Mouse (Mus musculus) liver, embryonic 12.5 days (tissue): ENCODE measurements at regions not wholly inside any gene's neighbourhood (a gene's known extent, or its start where the extent isn't known, plus 50 kb on each side); places are given as distances from the start of the nearest gene placed in this dataset.

Experiments used
- ATAC-seq: fragments of 200-750 bp; cut with Nextera tagmentation; 2 replicates; pipeline ENCODE4 v1.8.0; 2017; ENCODE audit warnings: moderate number of reproducible peaks, mild to moderate bottlenecking, moderate library complexity
- H3K27ac ChIP-seq: fragments of 300-500 bp; sonication (generic); 2 replicates; pipeline ENCODE4 v1.5.1; 2016; ENCODE audit warnings: mild to moderate bottlenecking
- H3K27me3 ChIP-seq: fragments of 300-500 bp; sonication (generic); replicated peaks from 2 replicates; pipeline ENCODE4 v1.6.1; 2016; ENCODE audit warnings: mild to moderate bottlenecking, moderate library complexity
- H3K36me3 ChIP-seq: fragments of 300-500 bp; sonication (generic); 2 replicates; pipeline ENCODE4 v1.6.1; 2016; ENCODE audit warnings: mild to moderate bottlenecking, moderate library complexity
- H3K4me1 ChIP-seq: fragments of 300-500 bp; sonication (generic); 2 replicates; pipeline ENCODE4 v1.6.1; 2016
- H3K4me2 ChIP-seq: fragments of 300-500 bp; sonication (generic); 2 replicates; pipeline ENCODE4 v1.6.1; 2016; ENCODE audit warnings: mild to moderate bottlenecking, moderate library complexity
- H3K4me3 ChIP-seq: fragments of 300-500 bp; sonication (generic); 2 replicates; pipeline ENCODE4 v1.5.1; 2016; ENCODE audit warnings: mild to moderate bottlenecking, moderate library complexity
- H3K9ac ChIP-seq: fragments of 300-500 bp; sonication (generic); 2 replicates; pipeline ENCODE4 v1.6.1; 2016; ENCODE audit warnings: mild to moderate bottlenecking, moderate library complexity
- H3K9me3 ChIP-seq: fragments of 300-500 bp; sonication (generic); replicated peaks from 2 replicates; pipeline ENCODE4 v1.6.1; 2016; ENCODE audit warnings: mild to moderate bottlenecking, moderate library complexity
- whole genome bisulfite sequencing: fragments of 180-500 bp; shearing (Covaris S2); methylation state at CpG from one replicate; pipeline ENCODE4 v1.1.7; 2016; ENCODE audit not compliant: insufficient replicate concordance; 5-methylcytosine and 5-hydroxymethylcytosine counted together

DNA sequence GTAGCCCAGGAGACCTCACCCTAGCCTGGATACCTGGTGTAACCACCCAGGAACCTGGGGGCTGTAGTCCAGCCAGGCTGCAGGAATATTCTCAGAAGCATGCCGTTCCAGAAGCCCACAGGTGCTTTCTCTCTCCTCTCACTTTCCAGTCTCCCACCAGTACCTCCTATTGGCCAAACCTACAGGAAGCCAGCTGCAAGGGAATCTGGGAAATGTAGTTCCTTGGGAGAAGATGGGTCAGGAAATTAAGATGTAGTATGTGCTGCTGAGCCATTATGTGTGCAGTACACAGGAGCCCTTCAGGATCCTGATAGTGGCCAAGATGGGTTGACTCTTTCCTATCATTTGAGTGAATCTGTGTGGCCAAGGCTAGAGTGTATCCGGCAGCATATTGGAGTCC, 282.8 kb downstream of the Uaca start:
- ATAC-seq = no peak
- Histone ChIP-seq H3K36me3 (no peaks in the 10 kb centered on the region), H3K27me3 (peaks cover 21% of the 10 kb centered on the region; the same call in 1 of the 2 replicates), H3K4me2 (no peak overlapping the region), H3K27ac (no peak overlapping the region), H3K9me3 (no peaks in the 10 kb centered on the region), H3K4me1 (no peaks in the 10 kb centered on the region), H3K9ac (no peak overlapping the region), H3K4me3 (no peak overlapping the region)
- WGBS = 47% methylated on average over 2 of the region's 2 CpGs

DNA sequence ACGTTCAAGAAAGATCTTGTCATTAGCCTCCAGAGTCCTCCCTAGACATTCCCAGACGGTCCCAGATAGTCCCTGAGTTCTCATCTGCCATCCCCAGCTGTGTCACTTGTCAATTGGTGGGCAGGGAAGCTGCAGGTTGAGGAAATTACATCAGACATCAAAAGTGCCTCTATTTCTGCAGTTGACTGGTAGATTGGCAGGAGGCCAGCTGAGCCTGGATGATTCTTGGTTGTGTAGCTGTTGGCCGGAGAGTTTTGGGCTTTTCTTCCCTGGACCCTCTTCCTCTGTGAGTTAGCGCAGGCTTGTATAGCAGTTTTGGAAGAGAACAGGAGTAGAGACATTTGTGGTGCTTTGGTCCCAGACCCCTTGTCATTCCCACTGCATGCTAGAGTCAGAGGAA, 283.5 kb downstream of the Uaca start:
- Histone ChIP-seq H3K27me3 (peaks cover 24% of the 10 kb centered on the region; the same call in 1 of the 2 replicates), H3K4me1 (no peaks in the 10 kb centered on the region), H3K27ac (no peak overlapping the region), H3K9me3 (no peaks in the 10 kb centered on the region), H3K9ac (no peak overlapping the region), H3K4me3 (no peak overlapping the region), H3K4me2 (no peak overlapping the region), H3K36me3 (no peaks in the 10 kb centered on the region)
- no peak for ATAC-seq
- 57% methylated on average over 4 of the region's 4 CpGs for WGBS

DNA sequence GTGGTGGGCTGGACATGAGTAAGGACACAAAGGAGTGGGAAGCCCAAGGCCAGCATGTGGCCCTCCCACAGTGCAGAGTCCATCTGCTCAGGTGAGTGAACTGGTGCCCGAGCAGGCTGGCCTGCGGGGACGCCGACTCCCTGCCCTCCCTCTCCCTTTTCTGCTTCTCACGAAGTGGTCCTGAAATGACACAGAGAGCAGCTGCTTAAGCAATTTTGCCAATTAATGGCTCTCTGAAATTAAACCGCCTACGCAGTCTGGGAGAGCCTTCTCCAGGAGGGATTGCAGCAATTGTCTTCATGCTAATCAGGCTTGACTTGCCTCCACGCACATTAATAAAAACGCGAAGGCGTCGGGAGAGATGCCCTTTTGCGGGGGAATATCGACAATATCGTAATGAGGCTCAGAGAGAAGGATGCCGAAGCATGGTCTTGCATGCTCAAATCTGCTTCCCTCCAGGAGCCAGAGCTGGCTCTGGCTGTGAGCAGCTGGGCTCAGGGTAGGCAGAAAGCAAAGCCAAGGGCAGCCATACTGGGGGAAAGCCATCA, 287.2 kb downstream of the Uaca start:
- Histone ChIP-seq H3K4me3 (no peak overlapping the region), H3K27ac (no peak overlapping the region), H3K9me3 (no peaks in the 10 kb centered on the region), H3K36me3 (no peaks in the 10 kb centered on the region), H3K9ac (no peak overlapping the region), H3K4me1 (no peaks in the 10 kb centered on the region), H3K4me2 (no peak overlapping the region), H3K27me3 (peaks cover 31% of the 10 kb centered on the region)
- 72% methylated on average over 16 of the region's 16 CpGs for WGBS
- ATAC-seq = no peak

DNA sequence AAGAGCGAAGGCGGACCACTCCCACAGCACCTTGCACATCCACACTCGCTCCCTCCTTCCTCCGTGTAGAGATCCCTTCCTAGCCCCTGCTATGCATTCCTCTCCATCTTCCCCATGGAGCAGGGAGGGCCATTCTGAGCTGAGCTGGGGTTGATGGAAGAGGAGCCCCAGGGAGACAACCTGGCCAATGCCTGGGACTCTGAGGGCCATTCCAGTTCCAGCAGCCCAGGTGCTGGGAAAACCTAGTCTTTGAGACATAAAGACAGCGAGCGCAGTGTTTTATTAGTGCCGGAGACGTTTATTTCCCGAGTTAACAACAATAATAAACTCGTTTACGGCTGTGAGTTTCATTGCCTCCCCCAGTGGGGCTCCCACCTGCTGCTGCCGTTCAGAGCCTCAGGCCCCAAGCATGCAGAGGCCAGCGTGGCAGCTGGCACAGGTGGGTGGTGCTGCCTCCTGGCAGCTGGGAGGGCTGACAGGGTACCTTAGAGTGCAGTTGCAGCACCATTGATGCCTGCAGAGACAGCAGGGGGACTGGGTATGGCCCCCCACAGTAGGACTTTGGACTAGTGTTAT, 287.4 kb upstream of the Tle3 start:
- no peaks in the 10 kb centered on the region for H3K9me3 ChIP-seq
- WGBS = 74% methylated on average over 13 of the region's 13 CpGs
- H3K4me3 ChIP-seq = no peak overlapping the region
- peaks cover 27% of the 10 kb centered on the region for H3K27me3 ChIP-seq
- no peak overlapping the region for H3K4me2 ChIP-seq
- no peaks in the 10 kb centered on the region for H3K4me1 ChIP-seq
- no peak overlapping the region for H3K9ac ChIP-seq
- ATAC-seq = no peak
- no peak overlapping the region for H3K27ac ChIP-seq
- H3K36me3 ChIP-seq = no peaks in the 10 kb centered on the region

DNA sequence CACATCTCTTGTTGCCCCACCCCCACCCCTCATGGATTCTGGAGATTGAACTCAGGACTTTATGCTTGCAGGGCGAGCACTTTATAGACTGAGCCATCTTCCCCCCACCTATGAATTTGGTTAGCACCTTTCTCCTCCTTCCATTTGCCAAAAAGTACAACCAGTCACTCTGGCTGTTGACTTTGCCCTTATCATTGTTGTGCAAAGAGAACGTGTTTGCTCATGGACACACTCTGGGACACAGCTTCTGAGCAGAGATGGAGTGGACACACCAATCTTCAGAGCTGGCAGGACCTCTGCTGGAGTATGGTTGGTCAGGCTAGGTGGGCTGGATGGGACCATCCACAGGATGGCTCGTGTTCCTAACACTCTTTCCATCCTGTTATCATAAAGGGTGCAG, 285.1 kb upstream of the Tle3 start:
- no peak overlapping the region for H3K27ac ChIP-seq
- H3K27me3 ChIP-seq = peaks cover 20% of the 10 kb centered on the region
- no peaks in the 10 kb centered on the region for H3K36me3 ChIP-seq
- no peak for ATAC-seq
- no peak overlapping the region for H3K4me2 ChIP-seq
- no peaks in the 10 kb centered on the region for H3K9me3 ChIP-seq
- no peaks in the 10 kb centered on the region for H3K4me1 ChIP-seq
- no peak overlapping the region for H3K9ac ChIP-seq
- 59% methylated on average over 3 of the region's 3 CpGs for WGBS
- H3K4me3 ChIP-seq = no peak overlapping the region

DNA sequence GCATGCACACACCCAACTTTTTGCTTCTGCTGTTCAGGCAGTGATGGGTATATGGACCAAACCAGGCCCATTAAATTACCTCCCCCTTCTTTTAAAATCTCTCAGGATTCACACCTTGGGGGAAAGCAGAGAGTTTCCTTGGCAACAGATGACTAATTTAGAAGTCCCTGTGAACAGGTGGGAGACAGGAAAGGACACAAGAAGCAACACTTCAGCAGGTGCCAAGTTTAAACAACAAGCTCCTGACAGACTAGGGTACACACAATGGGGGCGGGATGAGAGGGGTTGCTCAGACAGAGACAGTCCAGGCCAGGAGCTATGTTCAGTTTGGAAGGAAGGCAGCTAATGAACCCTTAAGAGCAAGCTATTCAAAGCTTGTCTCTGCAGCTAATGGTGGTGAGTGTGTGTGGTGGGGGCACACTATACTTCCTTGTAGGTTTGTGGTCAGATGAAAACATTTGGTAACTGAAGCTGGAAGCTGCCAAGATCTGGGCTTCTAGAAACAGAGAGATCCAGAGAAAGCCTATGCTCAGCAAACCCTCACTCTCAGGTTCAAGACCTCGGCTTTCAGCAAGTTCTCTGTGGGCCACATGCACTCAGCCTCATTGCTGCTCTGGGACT, 283.0 kb upstream of the Tle3 start:
- no peak overlapping the region for H3K27ac ChIP-seq
- H3K9ac ChIP-seq = no peak overlapping the region
- peaks cover 12% of the 10 kb centered on the region for H3K27me3 ChIP-seq
- H3K36me3 ChIP-seq = no peaks in the 10 kb centered on the region
- WGBS = 56% methylated on average over 2 of the region's 2 CpGs
- no peak overlapping the region for H3K4me2 ChIP-seq
- no peak overlapping the region for H3K4me3 ChIP-seq
- no peaks in the 10 kb centered on the region for H3K4me1 ChIP-seq
- ATAC-seq = no peak
- no peaks in the 10 kb centered on the region for H3K9me3 ChIP-seq

DNA sequence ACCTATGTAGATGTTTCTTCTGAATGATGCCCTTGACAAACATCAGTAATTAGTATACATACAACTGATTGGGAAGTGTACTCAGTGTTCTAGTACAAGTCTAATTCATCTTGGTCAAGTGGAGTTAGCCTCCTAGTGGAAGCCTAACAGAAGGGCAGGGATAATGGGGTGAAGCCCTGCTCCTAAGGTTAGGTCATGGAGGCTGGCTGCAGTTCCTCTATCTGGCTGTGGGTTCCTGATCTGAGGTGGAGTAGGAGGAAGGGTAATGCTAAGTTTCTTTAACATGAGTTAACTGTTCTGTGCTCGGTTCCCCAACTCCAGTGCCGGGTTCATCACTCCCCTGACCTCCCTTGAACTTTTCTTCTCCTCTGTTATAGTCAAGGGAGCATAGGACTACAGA, 281.1 kb upstream of the Tle3 start:
- no peak for ATAC-seq
- H3K4me2 ChIP-seq = no peak overlapping the region
- WGBS = 57% methylated on average over 2 of the region's 2 CpGs

DNA sequence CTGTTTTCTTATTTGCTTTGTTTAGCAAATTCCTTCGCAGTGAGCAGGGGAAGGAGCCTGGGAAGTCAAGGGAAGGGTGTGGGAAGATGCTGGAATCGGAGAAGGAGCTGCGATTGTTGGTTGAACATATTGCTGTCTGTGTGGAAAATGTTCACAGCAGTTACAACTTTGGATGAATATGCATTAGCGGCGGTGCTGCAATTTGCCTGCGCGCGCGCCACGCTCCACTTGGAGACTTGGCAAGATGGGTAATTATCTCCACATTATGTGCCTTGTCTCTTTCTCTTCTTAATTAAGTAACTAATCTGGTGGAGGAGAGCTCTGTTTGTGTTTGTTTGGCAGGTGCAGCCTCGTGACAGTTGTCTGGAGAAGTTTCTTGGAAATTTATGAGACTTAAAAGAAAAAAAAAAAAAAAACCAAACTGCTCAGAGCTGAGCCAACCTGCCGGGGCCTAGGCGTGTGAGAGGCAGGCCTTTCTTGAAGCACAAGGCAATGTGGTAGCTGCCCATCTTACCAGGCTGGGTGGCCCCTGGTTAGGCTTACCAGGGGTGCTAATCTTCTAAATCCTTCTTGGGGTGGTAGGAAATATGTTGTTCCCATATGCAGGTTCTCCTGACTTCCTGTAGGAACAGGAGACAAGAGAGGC, 279.2 kb upstream of the Tle3 start:
- WGBS = 78% methylated on average over 13 of the region's 13 CpGs

More for the DNA sequence above, 281.1 kb upstream of the Tle3 start:
- Histone ChIP-seq H3K36me3 (no peaks in the 10 kb centered on the region), H3K9me3 (no peaks in the 10 kb centered on the region), H3K4me3 (no peak overlapping the region), H3K4me1 (no peaks in the 10 kb centered on the region), H3K27me3 (0 out of 2 replicates have a peak, but pooled peaks cover 2% of the 10 kb centered on the region), H3K9ac (no peak overlapping the region), H3K27ac (no peak overlapping the region)

DNA sequence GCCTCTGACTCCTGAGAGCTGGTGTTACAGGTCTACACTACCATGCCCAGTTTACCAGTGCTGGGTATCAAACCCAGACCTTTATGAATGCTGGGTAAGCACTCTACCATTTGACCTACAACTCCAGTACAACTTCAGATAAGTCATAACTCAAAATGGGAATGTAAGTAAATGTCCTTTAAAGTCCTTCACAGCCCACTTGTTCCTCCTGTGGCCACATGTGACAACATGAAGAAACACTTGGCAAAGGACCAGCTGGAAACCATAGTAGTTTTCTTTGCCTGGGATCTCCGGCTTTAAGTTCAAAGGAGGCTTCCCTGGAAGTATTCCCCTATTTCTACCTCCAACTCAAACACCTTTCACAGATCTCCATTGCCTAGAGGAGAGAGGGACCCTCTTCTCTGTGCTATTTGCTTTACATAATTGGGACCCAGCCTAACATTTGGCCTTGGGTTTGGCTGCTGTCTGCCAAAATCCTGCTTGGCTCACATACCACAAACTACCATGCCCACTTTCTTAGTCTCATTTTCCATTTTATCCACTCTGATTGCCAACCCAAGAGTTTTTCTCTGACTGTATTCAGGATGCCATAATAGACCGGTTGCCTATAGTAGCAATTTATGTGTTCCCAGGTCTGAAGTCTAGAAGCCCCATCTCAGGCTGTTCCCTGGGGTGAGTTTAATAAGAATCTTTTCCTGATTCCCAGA, 276.9 kb upstream of the Tle3 start:
- 74% methylated on average over 2 of the region's 2 CpGs for WGBS
- Histone ChIP-seq H3K4me2 (no peak overlapping the region), H3K36me3 (no peaks in the 10 kb centered on the region), H3K27ac (no peak overlapping the region), H3K9me3 (no peaks in the 10 kb centered on the region), H3K4me1 (no peaks in the 10 kb centered on the region), H3K27me3 (no peaks in the 10 kb centered on the region), H3K4me3 (no peak overlapping the region), H3K9ac (no peak overlapping the region)
- no peak for ATAC-seq

More for the DNA sequence above, 279.2 kb upstream of the Tle3 start:
- Histone ChIP-seq H3K9me3 (no peaks in the 10 kb centered on the region), H3K4me3 (no peak overlapping the region), H3K27me3 (no peaks in the 10 kb centered on the region), H3K9ac (no peak overlapping the region), H3K27ac (no peak overlapping the region), H3K4me2 (no peak overlapping the region), H3K4me1 (no peaks in the 10 kb centered on the region), H3K36me3 (no peaks in the 10 kb centered on the region)
- ATAC-seq = no peak

DNA sequence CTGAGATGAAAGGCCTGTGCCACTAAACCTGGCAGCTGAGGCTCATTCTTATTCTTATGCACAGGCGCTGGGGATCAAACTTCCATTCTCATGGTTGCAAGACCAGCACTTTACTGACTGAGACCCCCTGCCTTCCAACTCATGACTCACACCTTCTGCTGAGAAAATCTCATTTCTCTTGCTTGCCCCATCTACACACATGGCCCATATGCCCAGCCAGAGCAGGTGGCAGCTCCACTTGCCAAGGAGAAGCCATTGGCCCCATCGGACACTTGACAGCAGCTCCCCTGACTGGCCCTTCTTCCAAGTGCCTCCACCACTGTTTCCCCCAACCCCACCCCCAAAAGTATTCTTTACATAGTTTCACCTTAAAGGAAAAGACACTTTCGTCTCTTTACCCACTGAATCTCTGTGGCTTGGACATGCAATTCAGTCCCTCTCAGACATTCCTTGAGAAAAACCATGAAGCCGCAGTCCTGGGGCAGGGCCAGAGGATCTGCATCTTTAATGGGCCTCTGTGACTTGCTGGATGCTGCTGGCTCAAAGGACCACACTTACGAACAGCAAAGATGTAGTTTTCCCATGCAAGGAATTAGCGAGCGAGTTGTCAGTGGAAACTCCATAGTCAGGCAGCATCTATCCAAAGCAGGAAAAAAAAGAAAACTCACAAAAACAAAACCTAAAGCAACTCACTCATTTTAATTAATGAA, 270.3 kb upstream of the Tle3 start:
- WGBS = 59% methylated on average over 7 of the region's 7 CpGs
- Histone ChIP-seq H3K9me3 (no peaks in the 10 kb centered on the region), H3K27ac (no peak overlapping the region), H3K27me3 (no peaks in the 10 kb centered on the region; the same call in 1 of the 2 replicates), H3K4me1 (no peaks in the 10 kb centered on the region), H3K9ac (no peak overlapping the region), H3K4me2 (no peak overlapping the region), H3K4me3 (no peak overlapping the region), H3K36me3 (no peaks in the 10 kb centered on the region)
- ATAC-seq = no peak

DNA sequence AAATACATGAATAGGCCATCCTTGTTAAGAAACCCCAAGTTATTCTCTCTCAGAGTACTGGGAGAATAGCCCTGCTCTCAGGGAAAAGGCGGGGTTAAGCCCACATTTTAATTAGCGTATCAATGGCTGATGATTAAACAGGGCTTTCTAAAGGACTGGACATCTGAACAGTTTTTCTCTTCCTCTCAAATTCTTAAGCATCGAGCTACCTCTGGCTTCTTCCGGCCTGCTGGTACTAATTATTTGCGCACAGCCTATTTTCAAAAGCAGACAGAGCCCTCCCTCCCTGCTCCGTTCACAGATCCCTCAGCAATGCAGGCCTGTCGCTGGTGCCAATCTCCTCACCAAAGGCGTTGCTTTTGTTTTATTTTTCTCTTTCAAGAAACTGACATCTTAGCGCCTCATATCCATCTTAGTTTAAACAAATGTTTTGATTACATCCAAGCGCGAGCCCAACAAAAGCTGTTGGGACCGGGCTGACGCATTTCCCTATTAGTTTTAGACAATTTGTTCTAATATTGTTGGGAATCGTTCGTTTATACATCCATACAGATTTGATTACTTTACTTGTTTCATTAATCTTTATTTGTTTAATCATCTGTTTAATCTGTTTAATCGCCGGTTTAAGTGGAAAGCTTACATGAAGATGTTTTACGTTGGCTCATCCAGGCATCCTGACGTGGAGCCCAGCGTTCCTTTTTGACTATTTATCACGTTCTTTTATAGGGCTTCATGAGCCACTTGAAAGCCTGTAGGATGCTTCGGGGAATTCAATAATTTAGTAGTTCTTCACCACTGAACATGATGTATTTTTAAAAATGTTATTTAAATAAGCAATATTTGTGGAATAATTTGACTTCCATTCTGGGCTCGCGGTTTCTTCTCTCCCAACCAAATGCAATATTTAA, 269.5 kb upstream of the Tle3 start:
- H3K9me3 ChIP-seq = no peaks in the 10 kb centered on the region
- 71% methylated on average over 24 of the region's 24 CpGs for WGBS
- H3K9ac ChIP-seq = no peak overlapping the region
- no peak overlapping the region for H3K27ac ChIP-seq
- H3K4me2 ChIP-seq = no peak overlapping the region
- H3K4me1 ChIP-seq = no peaks in the 10 kb centered on the region
- ATAC-seq = no peak
- no peaks in the 10 kb centered on the region; the same call in 1 of the 2 replicates for H3K27me3 ChIP-seq
- H3K36me3 ChIP-seq = no peaks in the 10 kb centered on the region
- H3K4me3 ChIP-seq = no peak overlapping the region
